In genomic region chr3:40428021-40428420, GRCm38 (mm10) we compare ENCODE assay signal across 17 mouse cellular contexts.
DNase-seq lines count a peak whose midpoint lies in the region; TF ChIP-seq lines count a peak whose summit lies in the region.
"Had no signal": no experiment of that assay in that cellular context is flagged by ENCODE, and none has a peak within 500 bp of the region (broad histone marks: within the 10 kb centered on the region; RNA-seq: fewer than 3 reads in every experiment).

No protein-coding gene starts in this region.

- H3K27me3 ChIP-seq in heart, adult 2 months (ENCODE audit: control insufficient read depth, insufficient read depth, low read length) = no peaks in the 10 kb centered on the region
- H3K27me3 ChIP-seq: liver, embryonic 12.5 days; neural tube, embryonic 15.5 days had no signal

- 44% methylated on average over 5 of the region's 5 CpGs for WGBS in heart, adult 2 months

- H3K9ac ChIP-seq in heart, adult 2 months (ENCODE audit: low read depth, low read length) = no peak overlapping the region
- H3K9ac ChIP-seq: liver, embryonic 12.5 days; neural tube, embryonic 15.5 days had no signal

- H3K4me3 ChIP-seq in heart, adult 2 months = no peak overlapping the region
- H3K4me3 ChIP-seq: liver, embryonic 12.5 days; myocyte; neural tube, embryonic 15.5 days had no signal

- H3K4me1 ChIP-seq in heart, adult 2 months (ENCODE audit: control insufficient read depth, insufficient read depth, low read length) = peaks cover 2% of the 10 kb centered on the region
- H3K4me1 ChIP-seq: liver, embryonic 12.5 days; neural tube, embryonic 15.5 days had no signal

- intact Hi-C loops in heart, adult 2 months (cut with DNase I) = no loop called here
- intact Hi-C loops in left cerebral cortex, postnatal 4 days (cut with DNase I) = no loop called here
- intact Hi-C loops in left cerebral cortex, postnatal 36 days (cut with DNase I) = no loop called here

- no peak overlapping the region for H3K27ac ChIP-seq in heart, adult 2 months
- H3K27ac ChIP-seq: liver, embryonic 12.5 days; neural tube, embryonic 15.5 days had no signal

- no peaks in the 10 kb centered on the region for H3K36me3 ChIP-seq in heart, adult 2 months (ENCODE audit: control insufficient read depth, insufficient read depth, low read length)
- H3K36me3 ChIP-seq: G1E; liver, embryonic 12.5 days; neural tube, embryonic 15.5 days had no signal

- TF ChIP-seq POLR2A in heart, adult 2 months (IDR thresholded peaks at IDR 0.05; ENCODE audit: insufficient read depth, low read depth, low read length) = no peak

- no peak for TF ChIP-seq EP300 in heart, adult 2 months (IDR thresholded peaks at IDR 0.05; ENCODE audit: insufficient read depth, low read depth, low read length)

- H3K79me2 ChIP-seq in heart, adult 2 months (replicated peaks; ENCODE audit: control insufficient read depth, insufficient read depth, low read length) = no peaks in the 10 kb centered on the region

- no peak for TF ChIP-seq CTCF in heart, adult 2 months (IDR thresholded peaks at IDR 0.05)

- DNase-seq in heart, adult 11 months = peak; percentile 89
- no peak for DNase-seq in heart, adult 2 months
- DNase-seq in left cerebral cortex, postnatal 4 days = peak; percentile 13
- no peak for DNase-seq in left cerebral cortex, postnatal 36 days (ENCODE audit: low spot score in 2 of 2)
- DNase-seq in Muller cell, postnatal 12 days (ENCODE audit: inconsistent ontology term) = peak; percentile 45
- peak; percentile 52 for DNase-seq in adipocyte (ENCODE audit: low spot score)
- no peak for DNase-seq in spleen, adult 12 weeks (ENCODE audit: low spot score)
- no peak for DNase-seq in layer of hippocampus, adult 18-20 months (ENCODE audit: low spot score in 2 of 2)
- DNase-seq: adrenal gland, adult 2 months; cerebellum, adult 11-12 months; kidney, adult 8-10 months; layer of hippocampus, postnatal 36 days; right cerebral cortex, postnatal 25 days had no signal

Comparison
In these comparisons a context has a peak if more than half of its experiments do, and no peak if none do; other contexts are left out.
1. DNase-seq: peak in heart, adult 11 months (single experiment), left cerebral cortex, postnatal 4 days (single experiment), Muller cell, postnatal 12 days (single experiment) and adipocyte (single experiment); none in heart, adult 2 months (0 of 2), left cerebral cortex, postnatal 36 days (0 of 2), spleen, adult 12 weeks (single experiment) and layer of hippocampus, adult 18-20 months (0 of 2).